Mouse (Mus musculus): ENCODE data around the gene Nrxn1.

DNA sequence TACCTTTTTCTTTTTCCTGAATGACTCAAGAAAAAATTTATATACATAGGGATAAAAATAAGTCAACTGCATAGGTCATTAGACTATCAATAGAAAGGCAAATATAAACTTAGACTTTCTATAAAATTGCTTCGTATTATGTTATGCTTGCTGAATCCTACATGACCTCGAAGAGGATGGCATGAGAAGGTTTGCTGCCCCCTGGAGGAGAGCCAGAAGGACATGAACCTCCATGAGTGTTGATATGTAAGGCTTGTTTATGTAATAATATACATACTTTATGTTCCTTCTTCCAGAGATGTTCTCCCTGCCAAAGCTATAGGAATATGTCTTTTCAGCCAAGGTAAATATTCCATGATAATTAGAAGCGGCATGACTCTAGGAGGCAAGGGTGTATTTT lies 319.6 kb downstream of the Nrxn1 start:
- TF ChIP-seq CTCF (IDR thresholded peaks at IDR 0.05) (no peak), EP300 (IDR thresholded peaks at IDR 0.05; ENCODE audit: insufficient read depth, low read depth, low read length) (no peak), POLR2A (IDR thresholded peaks at IDR 0.05; ENCODE audit: insufficient read depth, low read depth, low read length) (no peak)
